Mouse (Mus musculus) midbrain, embryonic 12.5 days (tissue): Measurements from ENCODE around the gene Trpv6. TPM values are rescaled to one million over a fixed set of nuclear protein-coding genes. Genes with fewer than 3 reads are reported as not detected.

Source experiments
- ATAC-seq: fragments of 200-750 bp; cut with Nextera tagmentation; 2 replicates; pipeline ENCODE4 v1.8.0; 2017; ENCODE audit warnings: low read depth, moderate TSS enrichment, moderate library complexity; ENCODE audit not compliant: low FRiP score
- H3K27ac ChIP-seq: fragments of 300-500 bp; sonication (generic); replicated peaks from 2 replicates; pipeline ENCODE4 v1.5.1; 2016; ENCODE audit warnings: mild to moderate bottlenecking
- H3K27me3 ChIP-seq: fragments of 300-500 bp; sonication (generic); 2 replicates; pipeline ENCODE4 v1.6.1; 2016; ENCODE audit warnings: mild to moderate bottlenecking
- H3K36me3 ChIP-seq: fragments of 300-500 bp; sonication (generic); 2 replicates; pipeline ENCODE4 v1.6.1; 2016
- H3K4me1 ChIP-seq: fragments of 300-500 bp; sonication (generic); 2 replicates; pipeline ENCODE4 v1.6.1; 2016
- H3K4me2 ChIP-seq: fragments of 300-500 bp; sonication (generic); replicated peaks from 2 replicates; pipeline ENCODE4 v1.6.1; 2016; ENCODE audit warnings: mild to moderate bottlenecking, moderate library complexity
- H3K4me3 ChIP-seq: fragments of 300-500 bp; sonication (generic); 2 replicates; pipeline ENCODE4 v1.5.1; 2016; ENCODE audit warnings: mild to moderate bottlenecking
- H3K9ac ChIP-seq: fragments of 300-500 bp; sonication (generic); replicated peaks from 2 replicates; pipeline ENCODE4 v1.6.1; 2016; ENCODE audit warnings: mild to moderate bottlenecking, moderate library complexity
- H3K9me3 ChIP-seq: fragments of 300-500 bp; sonication (generic); 2 replicates; pipeline ENCODE4 v1.6.1; 2016; ENCODE audit warnings: mild to moderate bottlenecking
- WGBS: fragments of 180-500 bp; shearing (Covaris S2); methylation state at CpG from one replicate; pipeline ENCODE4 v1.1.7; 2016; 5-methylcytosine and 5-hydroxymethylcytosine counted together
- polyA plus RNA-seq: library from polyadenylated mRNA; unstranded; fragments of >200 nt; fragmentation: Nextera tagmentation; extraction: Ambion mirVana; gene quantifications from 2 replicates; pipeline ENCODE4 v1.2.1, GENCODE M21; 2016

Trpv6 gene
- 0.37 and 0.58 TPM in 2 replicates for polyA plus RNA-seq

DNA sequence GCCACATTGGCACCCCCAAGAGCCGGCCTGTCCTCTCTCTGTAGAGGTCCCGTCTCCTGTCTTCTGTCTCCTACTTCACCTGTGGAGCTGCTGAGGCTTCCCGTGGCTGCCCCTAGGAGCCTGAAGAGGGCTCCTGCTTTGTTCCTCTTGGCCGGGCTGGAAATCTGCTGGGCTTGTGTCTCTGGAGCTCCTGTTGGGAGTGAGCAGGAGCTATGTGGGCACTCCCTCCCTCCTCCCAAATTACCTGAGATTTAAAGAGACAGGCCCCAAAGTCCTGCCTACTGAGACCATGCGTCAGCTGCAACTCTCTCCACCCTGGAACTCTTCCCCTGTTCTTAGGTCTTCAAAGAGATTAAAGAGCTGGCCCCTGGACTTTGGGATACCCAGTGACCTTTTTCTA is at the start of gene Trpv6:
Gene Trpv6, minus strand, starts transcription at position 228 of the 400 bp plus-strand sequence.
- H3K4me2 ChIP-seq: no peak within 1 kb of the TSS
- no peaks in the 10 kb centered on the region for H3K27me3 ChIP-seq
- no peaks in the 10 kb centered on the region for H3K36me3 ChIP-seq
- H3K27ac ChIP-seq: no peak within 1 kb of the TSS
- WGBS: 23% methylated on average over 5 of the region's 5 CpGs
- no peak within 1 kb of the TSS for H3K9ac ChIP-seq
- no peak within 1 kb of the TSS for H3K4me3 ChIP-seq
- H3K9me3 ChIP-seq: no peaks in the 10 kb centered on the region
- no peak for ATAC-seq
- H3K4me1 ChIP-seq: no peaks in the 10 kb centered on the region

DNA sequence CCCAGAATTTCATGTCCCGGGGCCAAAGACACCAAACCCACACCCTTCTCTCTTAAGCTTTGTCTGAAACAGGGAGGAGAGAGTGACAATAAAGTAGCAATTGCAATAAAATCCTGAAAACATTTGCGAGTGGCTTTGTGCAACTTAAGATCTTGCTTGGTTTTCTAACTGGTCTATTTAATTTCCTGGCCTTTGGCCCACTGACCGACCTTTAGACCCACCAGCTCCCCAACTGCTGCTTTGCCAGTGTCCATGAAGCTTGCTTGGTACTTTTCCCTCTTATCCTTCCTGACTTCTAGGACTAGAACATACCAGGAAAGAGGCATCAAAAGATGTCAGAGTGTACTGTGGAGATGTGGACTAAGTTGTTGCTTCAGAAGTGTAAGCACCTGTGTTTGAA is 49.4 kb upstream of the Trpv6 start:
- H3K4me1 ChIP-seq: no peaks in the 10 kb centered on the region
- no peak overlapping the region for H3K27ac ChIP-seq
- no peak overlapping the region for H3K9ac ChIP-seq
- H3K36me3 ChIP-seq: no peaks in the 10 kb centered on the region
- no peaks in the 10 kb centered on the region for H3K27me3 ChIP-seq
- WGBS: 89% methylated on average over 3 of the region's 3 CpGs
- no peak for ATAC-seq
- H3K4me2 ChIP-seq: no peak overlapping the region
- no peak overlapping the region for H3K4me3 ChIP-seq
- H3K9me3 ChIP-seq: no peaks in the 10 kb centered on the region

DNA sequence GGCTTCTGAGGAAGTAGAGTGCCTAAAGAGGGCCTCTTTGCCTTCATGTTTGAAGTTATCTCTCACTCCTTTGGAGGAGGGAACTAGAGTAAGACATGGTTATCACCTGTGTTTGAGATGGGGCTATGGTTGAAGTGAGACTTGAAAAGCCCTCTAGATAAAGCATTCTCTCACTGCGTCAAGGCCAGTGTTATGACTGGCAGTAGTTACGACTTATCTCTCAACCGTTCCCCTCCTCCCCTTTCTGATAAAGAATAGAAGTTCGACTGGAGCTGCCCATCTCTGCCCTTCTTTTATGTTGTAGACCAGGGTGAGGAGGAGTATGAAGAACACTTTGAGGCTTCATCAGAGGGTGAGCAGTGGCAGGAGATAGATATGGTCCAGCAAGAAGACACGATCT is 48.7 kb upstream of the Trpv6 start:
- no peaks in the 10 kb centered on the region for H3K9me3 ChIP-seq
- no peaks in the 10 kb centered on the region for H3K4me1 ChIP-seq
- no peaks in the 10 kb centered on the region for H3K27me3 ChIP-seq
- no peak overlapping the region for H3K4me2 ChIP-seq
- H3K27ac ChIP-seq: no peak overlapping the region
- H3K4me3 ChIP-seq: no peak overlapping the region
- no peaks in the 10 kb centered on the region for H3K36me3 ChIP-seq
- no peak overlapping the region for H3K9ac ChIP-seq
- 91% methylated on average over 5 of the region's 5 CpGs for WGBS
- ATAC-seq: no peak

DNA sequence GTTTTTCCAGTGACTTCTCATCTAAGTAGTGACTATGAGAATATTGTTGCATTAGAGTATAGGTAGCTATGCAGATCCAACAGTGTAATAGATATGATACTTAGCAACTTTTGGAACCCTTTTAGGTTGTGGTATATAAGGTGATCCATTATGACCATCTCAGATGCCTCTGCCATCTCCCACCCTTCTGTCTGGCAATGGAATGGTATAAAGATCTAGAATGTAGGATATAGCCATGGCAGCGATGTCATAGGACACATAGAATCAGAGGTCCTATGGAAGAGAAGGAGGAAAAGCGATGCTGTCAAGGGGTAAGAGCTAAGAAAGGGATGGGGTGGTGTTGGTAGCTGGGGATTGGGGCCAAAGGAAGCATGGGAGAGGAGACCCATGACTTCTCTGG is 47.9 kb upstream of the Trpv6 start, which contains the start of gene Llcfc1:
Gene Llcfc1, plus strand, starts transcription at position 301 of the 400 bp plus-strand sequence.
- Histone ChIP-seq H3K9ac (no peak within 1 kb of the TSS), H3K4me2 (no peak within 1 kb of the TSS), H3K36me3 (no peaks in the 10 kb centered on the region), H3K27me3 (no peaks in the 10 kb centered on the region), H3K4me3 (no peak within 1 kb of the TSS), H3K9me3 (no peaks in the 10 kb centered on the region), H3K27ac (no peak within 1 kb of the TSS), H3K4me1 (no peaks in the 10 kb centered on the region)
- WGBS: 92% methylated on average over 2 of the region's 2 CpGs
- ATAC-seq: no peak

DNA sequence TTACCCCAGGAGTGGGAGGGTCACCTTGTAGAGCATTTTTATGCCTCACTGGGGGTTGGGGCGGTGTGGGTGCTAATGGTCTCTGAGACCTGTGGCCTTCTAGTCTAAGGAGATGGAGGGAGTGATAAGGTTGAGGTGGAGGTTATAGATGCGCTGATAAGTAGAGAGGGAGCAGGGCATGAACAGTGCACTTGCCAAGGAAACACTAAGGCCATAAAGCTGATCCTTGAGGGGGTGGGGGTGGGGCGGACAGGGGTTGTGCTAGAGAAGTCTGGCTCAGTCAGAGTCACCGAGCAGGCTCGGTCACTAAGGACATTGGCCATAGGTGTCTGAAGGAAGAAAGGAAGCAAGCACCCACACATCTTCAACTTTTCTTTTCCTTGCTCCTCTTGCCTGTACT is 45.5 kb upstream of the Trpv6 start:
- Histone ChIP-seq H3K36me3 (no peaks in the 10 kb centered on the region), H3K9me3 (no peaks in the 10 kb centered on the region), H3K4me1 (no peaks in the 10 kb centered on the region), H3K27ac (no peak overlapping the region), H3K27me3 (no peaks in the 10 kb centered on the region), H3K4me3 (no peak overlapping the region), H3K9ac (no peak overlapping the region), H3K4me2 (no peak overlapping the region)
- ATAC-seq: no peak
- WGBS: 86% methylated on average over 5 of the region's 5 CpGs

DNA sequence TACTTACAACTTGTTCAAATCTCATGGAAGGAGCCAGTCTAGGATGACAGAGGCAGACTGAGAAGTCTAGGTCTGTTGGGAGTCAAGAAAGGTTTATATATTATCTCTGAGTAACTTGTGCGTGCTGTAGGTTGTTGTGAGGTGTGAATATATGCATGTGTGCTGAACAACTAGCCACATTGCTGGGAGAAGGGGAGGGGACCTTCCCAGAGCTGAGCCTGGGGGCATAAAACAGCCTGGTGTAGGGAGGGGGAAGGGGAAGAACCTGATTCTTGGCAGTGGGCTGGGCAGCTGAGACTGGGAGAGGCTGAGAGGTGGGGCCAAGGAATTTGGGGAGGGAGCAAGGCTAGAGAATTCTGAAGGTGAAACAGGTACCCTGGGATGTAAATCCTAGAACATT is 44.5 kb upstream of the Trpv6 start, which contains the start of gene Trpv5:
Gene Trpv5, minus strand, starts transcription at position 101 of the 400 bp plus-strand sequence.
- no peak for ATAC-seq
- 82% methylated on average over 1 of the region's 1 CpGs for WGBS
- H3K4me3 ChIP-seq: no peak within 1 kb of the TSS

DNA sequence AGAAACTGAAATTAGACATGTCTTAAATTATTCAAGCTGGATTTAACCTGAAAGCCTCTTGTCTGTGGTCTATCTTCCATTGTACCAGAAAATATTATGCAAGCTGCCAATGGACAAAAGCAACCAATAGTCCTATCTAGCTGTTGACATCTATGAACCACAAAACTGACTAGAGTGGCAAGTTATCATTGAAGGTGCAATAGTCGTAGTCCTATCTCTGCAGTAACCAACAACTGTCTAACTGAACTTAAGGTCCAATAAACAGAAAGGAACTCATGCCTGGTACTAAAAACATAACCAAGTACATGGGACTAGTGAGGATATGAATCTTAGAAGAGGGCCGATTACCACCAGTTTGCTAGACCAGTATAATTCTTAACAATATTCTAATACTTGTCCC is 40.3 kb upstream of the Trpv6 start:
- no peak overlapping the region for H3K9ac ChIP-seq
- no peak overlapping the region for H3K4me3 ChIP-seq
- no peak overlapping the region for H3K4me2 ChIP-seq
- H3K36me3 ChIP-seq: no peaks in the 10 kb centered on the region
- no peaks in the 10 kb centered on the region for H3K9me3 ChIP-seq
- H3K4me1 ChIP-seq: no peaks in the 10 kb centered on the region
- 95% methylated on average over 2 of the region's 2 CpGs for WGBS
- H3K27me3 ChIP-seq: no peaks in the 10 kb centered on the region
- no peak overlapping the region for H3K27ac ChIP-seq
- no peak for ATAC-seq

More for the DNA sequence above, 44.5 kb upstream of the Trpv6 start, which contains the start of gene Trpv5:
- no peak within 1 kb of the TSS for H3K27ac ChIP-seq
- H3K9ac ChIP-seq: no peak within 1 kb of the TSS
- no peaks in the 10 kb centered on the region for H3K4me1 ChIP-seq
- H3K4me2 ChIP-seq: no peak within 1 kb of the TSS
- H3K27me3 ChIP-seq: no peaks in the 10 kb centered on the region
- H3K36me3 ChIP-seq: no peaks in the 10 kb centered on the region
- no peaks in the 10 kb centered on the region for H3K9me3 ChIP-seq

DNA sequence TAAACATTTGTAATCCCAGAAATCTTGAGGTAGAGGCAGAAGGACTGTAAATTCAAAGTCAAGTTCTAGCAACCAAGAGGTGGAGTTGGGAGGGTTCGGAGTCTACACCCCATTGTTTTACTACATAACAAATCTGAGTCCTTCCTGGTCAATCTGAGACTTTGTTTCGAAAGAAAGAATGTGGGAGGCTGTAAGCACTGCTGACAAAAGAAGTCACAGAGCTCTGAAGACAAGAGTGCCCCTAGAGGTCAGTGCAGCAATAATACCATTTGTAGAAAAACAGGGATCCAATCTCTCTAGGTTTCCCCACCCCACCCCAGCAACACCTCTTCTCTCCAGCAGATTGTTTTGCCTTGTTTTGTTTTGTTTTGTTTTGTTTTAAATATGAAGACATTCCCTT is 26.1 kb upstream of the Trpv6 start:
- ATAC-seq: no peak

DNA sequence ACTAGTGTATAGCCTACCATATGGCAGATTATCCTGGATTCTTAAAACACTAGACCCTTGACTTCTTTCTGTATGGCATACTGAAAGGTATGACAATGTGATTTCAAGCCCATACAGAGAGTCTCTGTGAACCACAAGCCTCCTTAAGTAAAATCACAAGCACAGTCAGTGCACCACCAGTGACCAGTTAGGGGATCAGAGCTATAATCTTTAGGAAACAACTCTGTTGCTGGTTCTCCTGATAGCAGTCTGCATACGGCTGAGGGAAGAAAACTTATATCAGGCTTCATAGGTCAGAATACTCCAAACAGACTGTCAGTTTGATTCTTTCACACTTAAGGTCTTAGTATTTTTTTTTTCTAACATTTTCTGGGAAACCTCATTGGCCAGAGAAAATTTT is 22.3 kb upstream of the Trpv6 start:
- H3K9me3 ChIP-seq: no peaks in the 10 kb centered on the region
- H3K36me3 ChIP-seq: no peaks in the 10 kb centered on the region
- no peak overlapping the region for H3K4me3 ChIP-seq
- ATAC-seq: no peak
- no peaks in the 10 kb centered on the region for H3K27me3 ChIP-seq
- H3K4me2 ChIP-seq: no peak overlapping the region
- 74% methylated on average over 1 of the region's 1 CpGs for WGBS
- H3K9ac ChIP-seq: no peak overlapping the region
- no peaks in the 10 kb centered on the region for H3K4me1 ChIP-seq
- no peak overlapping the region for H3K27ac ChIP-seq

More for the DNA sequence above, 26.1 kb upstream of the Trpv6 start:
- H3K4me1 ChIP-seq: no peaks in the 10 kb centered on the region
- no peaks in the 10 kb centered on the region for H3K9me3 ChIP-seq
- no peak overlapping the region for H3K27ac ChIP-seq
- H3K9ac ChIP-seq: no peak overlapping the region
- no peaks in the 10 kb centered on the region for H3K27me3 ChIP-seq
- WGBS: 20% methylated on average over 2 of the region's 2 CpGs
- H3K36me3 ChIP-seq: no peaks in the 10 kb centered on the region
- no peak overlapping the region for H3K4me3 ChIP-seq
- no peak overlapping the region for H3K4me2 ChIP-seq

DNA sequence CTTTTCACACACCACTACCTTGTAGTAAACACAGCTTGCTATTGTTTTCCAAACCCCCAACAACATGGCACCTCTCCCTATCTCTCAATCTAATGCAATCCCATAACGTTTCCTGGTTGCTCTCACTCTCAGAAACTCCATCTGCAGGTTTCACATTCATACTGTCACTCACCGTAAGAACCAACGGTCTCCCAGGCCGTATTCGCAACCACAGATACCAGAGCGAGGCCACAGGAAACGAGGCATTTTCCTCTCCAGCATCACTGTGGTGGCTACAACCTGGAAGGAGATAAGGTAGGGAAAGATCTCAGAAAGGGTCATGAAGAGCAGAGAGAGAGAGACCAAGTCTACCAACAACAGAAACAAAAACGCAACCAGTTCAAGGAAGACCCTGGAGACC is 18.4 kb upstream of the Trpv6 start:
- ATAC-seq: no peak
- Histone ChIP-seq H3K4me2 (no peak overlapping the region), H3K4me3 (no peak overlapping the region), H3K9ac (no peak overlapping the region), H3K4me1 (no peaks in the 10 kb centered on the region), H3K27ac (no peak overlapping the region), H3K9me3 (no peaks in the 10 kb centered on the region), H3K27me3 (no peaks in the 10 kb centered on the region), H3K36me3 (no peaks in the 10 kb centered on the region)
- WGBS: 92% methylated on average over 8 of the region's 8 CpGs

DNA sequence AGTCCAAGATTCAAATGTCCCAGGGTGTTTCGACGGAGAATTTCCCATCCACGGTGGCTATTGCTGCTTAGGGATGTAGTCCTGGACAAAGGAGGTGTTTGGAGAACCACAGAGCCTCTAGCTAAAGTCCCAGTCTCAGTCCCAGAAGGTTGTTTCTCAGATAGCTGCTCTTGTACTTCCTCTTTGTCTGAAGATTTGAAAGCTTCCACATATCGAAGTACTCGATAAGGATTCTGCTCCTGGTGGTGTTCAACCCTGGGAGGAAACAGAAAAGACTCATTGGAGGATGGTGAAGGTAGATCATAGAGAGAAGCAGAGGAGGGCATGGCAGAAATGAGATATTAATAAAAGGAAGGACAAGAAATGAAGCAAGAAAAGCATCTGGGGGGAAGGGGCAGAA is 17.0 kb upstream of the Trpv6 start:
- H3K27me3 ChIP-seq: no peaks in the 10 kb centered on the region
- no peak for ATAC-seq
- H3K4me1 ChIP-seq: no peaks in the 10 kb centered on the region
- H3K4me3 ChIP-seq: no peak overlapping the region
- no peaks in the 10 kb centered on the region for H3K36me3 ChIP-seq
- no peak overlapping the region for H3K9ac ChIP-seq
- no peak overlapping the region for H3K27ac ChIP-seq
- no peak overlapping the region for H3K4me2 ChIP-seq
- 90% methylated on average over 5 of the region's 5 CpGs for WGBS
- H3K9me3 ChIP-seq: no peaks in the 10 kb centered on the region

DNA sequence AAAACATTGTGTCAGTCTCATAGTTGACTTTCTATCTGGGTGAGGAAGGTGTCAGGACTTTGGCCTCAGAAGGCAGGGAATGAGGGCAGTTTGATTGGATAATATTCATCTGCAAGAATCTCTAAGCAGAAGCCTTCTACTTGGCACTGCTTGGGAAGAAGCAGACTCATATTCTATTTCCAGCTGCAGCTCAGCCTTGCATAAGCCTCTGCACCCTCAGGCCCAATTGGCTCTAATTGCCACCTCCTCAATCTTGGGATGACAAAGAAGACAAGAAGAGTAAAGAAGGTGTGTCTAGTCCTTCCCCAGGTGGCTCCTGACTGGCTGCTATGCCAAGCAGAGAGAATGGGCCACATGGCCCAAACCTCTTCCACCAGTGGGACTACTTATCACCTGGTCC is 10.5 kb upstream of the Trpv6 start:
- H3K27me3 ChIP-seq: no peaks in the 10 kb centered on the region
- H3K27ac ChIP-seq: no peak overlapping the region
- no peak overlapping the region for H3K4me3 ChIP-seq
- no peak overlapping the region for H3K9ac ChIP-seq
- no peak overlapping the region for H3K4me2 ChIP-seq
- no peak for ATAC-seq
- H3K4me1 ChIP-seq: no peaks in the 10 kb centered on the region
- no peaks in the 10 kb centered on the region for H3K36me3 ChIP-seq
- no peaks in the 10 kb centered on the region for H3K9me3 ChIP-seq

DNA sequence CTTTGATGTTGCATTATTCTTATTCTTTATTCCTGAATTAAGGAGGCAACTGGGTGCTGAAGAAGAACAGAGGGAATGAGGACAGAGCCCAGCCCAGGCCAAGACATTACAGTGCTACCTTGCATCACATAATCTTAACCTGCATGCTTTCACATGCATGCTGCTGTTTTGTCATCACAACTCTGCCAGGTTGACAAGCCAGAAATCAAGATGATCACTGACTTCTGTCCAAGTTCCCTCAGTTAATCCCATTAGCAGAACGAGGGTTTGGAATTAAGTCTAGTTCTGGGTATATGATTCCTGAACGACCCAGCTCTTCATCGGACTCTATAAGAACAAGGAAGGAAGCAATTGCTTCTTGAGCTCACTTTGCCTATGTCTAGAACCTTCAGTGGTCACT is 10.0 kb upstream of the Trpv6 start:
- Histone ChIP-seq H3K4me2 (no peak overlapping the region), H3K27me3 (no peaks in the 10 kb centered on the region), H3K36me3 (no peaks in the 10 kb centered on the region), H3K9me3 (no peaks in the 10 kb centered on the region), H3K4me3 (no peak overlapping the region), H3K4me1 (no peaks in the 10 kb centered on the region), H3K9ac (no peak overlapping the region), H3K27ac (no peak overlapping the region)
- ATAC-seq: no peak
- WGBS: 76% methylated on average over 3 of the region's 3 CpGs
